Comparison of ENCODE assay signal across 10 mouse cellular contexts in the genomic region with DNA sequence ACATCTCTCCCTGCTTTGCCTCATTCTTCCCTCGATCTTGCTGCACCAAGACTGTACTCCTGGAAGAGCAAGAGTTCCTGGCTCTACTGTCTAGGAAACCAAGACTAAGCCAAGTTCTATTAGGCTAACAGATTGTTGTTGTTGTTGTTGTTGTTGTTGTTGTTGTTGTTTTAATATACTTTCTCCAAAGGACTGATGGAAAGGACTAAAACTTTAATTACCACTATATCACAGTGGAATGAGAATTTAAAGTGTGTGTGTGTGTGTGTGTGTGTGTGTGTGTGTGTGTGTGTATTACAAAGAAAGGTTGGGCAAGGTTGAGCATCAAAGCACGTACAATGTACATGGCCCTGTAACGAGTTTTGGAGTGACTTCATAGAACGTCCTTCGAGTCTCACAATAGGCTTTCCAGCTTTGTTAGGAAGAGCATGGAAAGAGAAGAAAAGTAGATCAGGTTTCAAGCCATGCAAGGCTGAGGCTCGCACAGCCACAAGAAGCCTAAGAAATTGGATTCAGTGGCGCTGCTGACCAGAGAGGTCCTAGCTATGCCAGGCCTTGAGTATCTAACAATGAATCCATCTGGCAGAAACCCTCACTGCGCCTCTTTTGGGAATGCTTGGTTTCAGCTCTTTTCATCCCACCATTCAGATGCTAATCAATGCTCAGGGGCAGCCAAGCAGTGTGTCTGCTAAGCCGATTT. TPM values are rescaled to one million over a fixed set of nuclear protein-coding genes. Genes with fewer than 3 reads are reported as not detected.
DNase-seq lines count a peak whose midpoint lies in the region; ATAC-seq and TF ChIP-seq lines count a peak whose summit lies in the region.
"Had no signal": no experiment of that assay in that cellular context is flagged by ENCODE, and none has a peak within 500 bp of the region (broad histone marks: within the 10 kb centered on the region; RNA-seq: fewer than 3 reads in every experiment).

No protein-coding gene starts in this region.

- TF ChIP-seq POLR2A in olfactory bulb, adult 2 months (IDR thresholded peaks at IDR 0.05; ENCODE audit: insufficient read depth, low read depth, low read length): no peak

- peak; percentile 79 for ATAC-seq in frontal cortex, adult (ENCODE audit: low TSS enrichment)
- ATAC-seq in liver, embryonic 12.5 days: no peak
- ATAC-seq in heart, embryonic 11.5 days (replicated peaks; ENCODE audit: insufficient number of reproducible peaks, low FRiP score, low TSS enrichment): no peak

- no peak for DNase-seq in frontal cortex, postnatal 25 days (ENCODE audit: low spot score in 2 of 2)
- DNase-seq in forebrain, embryonic 10.5 days (ENCODE audit: extremely low spot score, low spot score): peak; percentile 78
- peak; percentile 72 for DNase-seq in layer of hippocampus, adult 9-11 months
- DNase-seq in thymus, postnatal 0 days (ENCODE audit: low spot score): no peak
- DNase-seq: B cell, adult 2 months had no signal

- H3K4me3 ChIP-seq in forebrain, embryonic 10.5 days: peak overlapping the region; percentile 37
- H3K4me3 ChIP-seq in olfactory bulb, adult 2 months (ENCODE audit: insufficient read depth, low read depth, low read length): no peak overlapping the region
- H3K4me3 ChIP-seq in liver, embryonic 12.5 days: no peak overlapping the region
- H3K4me3 ChIP-seq in heart, embryonic 11.5 days (ENCODE audit: low read depth, low read length): no peak overlapping the region
- H3K4me3 ChIP-seq: heart, embryonic 12.5 days had no signal

- peaks cover 78% of the 10 kb centered on the region for H3K4me1 ChIP-seq in forebrain, embryonic 10.5 days
- H3K4me1 ChIP-seq in olfactory bulb, adult 2 months (ENCODE audit: control insufficient read depth, insufficient read depth, low read length): peaks cover 4% of the 10 kb centered on the region
- H3K4me1 ChIP-seq in liver, embryonic 12.5 days: no peaks in the 10 kb centered on the region
- H3K4me1 ChIP-seq in heart, embryonic 11.5 days (ENCODE audit: control insufficient read depth, insufficient read depth, low read length): no peaks in the 10 kb centered on the region

- H3K4me2 ChIP-seq in liver, embryonic 12.5 days: no peak overlapping the region
- no peak overlapping the region for H3K4me2 ChIP-seq in heart, embryonic 11.5 days
- H3K4me2 ChIP-seq: heart, embryonic 12.5 days had no signal

- peaks cover 26% of the 10 kb centered on the region for H3K36me3 ChIP-seq in forebrain, embryonic 10.5 days (replicated peaks)
- H3K36me3 ChIP-seq in liver, embryonic 12.5 days: no peaks in the 10 kb centered on the region
- no peaks in the 10 kb centered on the region for H3K36me3 ChIP-seq in heart, embryonic 11.5 days (ENCODE audit: control insufficient read depth, insufficient read depth, low read length)
- H3K36me3 ChIP-seq: heart, embryonic 12.5 days had no signal

- H3K27me3 ChIP-seq in forebrain, embryonic 10.5 days (ENCODE audit: poor library complexity, severe bottlenecking): no peaks in the 10 kb centered on the region
- H3K27me3 ChIP-seq in liver, embryonic 12.5 days (replicated peaks): no peaks in the 10 kb centered on the region
- no peaks in the 10 kb centered on the region for H3K27me3 ChIP-seq in heart, embryonic 11.5 days (ENCODE audit: control insufficient read depth, insufficient read depth, low read length)
- H3K27me3 ChIP-seq: heart, embryonic 12.5 days had no signal

- 13% methylated on average over 9 of the region's 9 CpGs for WGBS in forebrain, embryonic 10.5 days
- WGBS in olfactory bulb, adult 2 months: 67% methylated on average over 9 of the region's 9 CpGs
- WGBS in liver, embryonic 12.5 days (ENCODE audit: insufficient replicate concordance): 66% methylated on average over 9 of the region's 9 CpGs
- WGBS in heart, embryonic 11.5 days (ENCODE audit: insufficient replicate concordance): 67% methylated on average over 9 of the region's 9 CpGs

- H3K9ac ChIP-seq in liver, embryonic 12.5 days: no peak overlapping the region
- no peak overlapping the region for H3K9ac ChIP-seq in heart, embryonic 11.5 days (ENCODE audit: low read depth, low read length)
- H3K9ac ChIP-seq: heart, embryonic 12.5 days had no signal

- peak overlapping the region; percentile 93 for H3K27ac ChIP-seq in forebrain, embryonic 10.5 days
- H3K27ac ChIP-seq in olfactory bulb, adult 2 months (ENCODE audit: insufficient read depth, low read depth, low read length): peak overlapping the region; percentile 46; the same call in 1 of the 2 replicates
- H3K27ac ChIP-seq in liver, embryonic 12.5 days: no peak overlapping the region
- no peak overlapping the region for H3K27ac ChIP-seq in heart, embryonic 11.5 days (ENCODE audit: low read depth, low read length)

- H3K9me3 ChIP-seq in forebrain, embryonic 10.5 days: 0 out of 2 replicates have a peak, but pooled peaks cover 10% of the 10 kb centered on the region
- no peaks in the 10 kb centered on the region for H3K9me3 ChIP-seq in liver, embryonic 12.5 days (replicated peaks)
- H3K9me3 ChIP-seq in heart, embryonic 11.5 days (replicated peaks; ENCODE audit: control insufficient read depth, low read length): no peaks in the 10 kb centered on the region

- no peak for TF ChIP-seq CTCF in olfactory bulb, adult 2 months (IDR thresholded peaks at IDR 0.05; ENCODE audit: insufficient read depth, low read depth, low read length)

RNA-seq across cellular contexts. Expression of gene Kif21a, which starts 31.4 kb away (rescaled TPM):
- 26.7 and 26.8 TPM in 2 replicates for polyA plus RNA-seq in forebrain, embryonic 10.5 days (2016; fragmentation: Nextera tagmentation; extraction: Ambion mirVana)
- polyA plus RNA-seq in olfactory bulb, adult 2 months (2012; ENCODE audit: insufficient read depth, insufficient read length, low replicate concordance, missing spikeins): not detected in 2 replicates
- polyA plus RNA-seq in thymus, postnatal 0 days (2015; fragmentation: Nextera tagmentation; extraction: Ambion mirVana): 2.8 and 3.1 TPM in 2 replicates
- polyA plus RNA-seq in liver, embryonic 12.5 days (2016; fragmentation: Nextera tagmentation; extraction: Ambion mirVana): 1.9 and 2.0 TPM in 2 replicates
- 6.5 TPM in 2 replicates for polyA plus RNA-seq in heart, embryonic 11.5 days (2014; fragmentation: Nextera tagmentation; extraction: Ambion mirVana)

Comparison
In these comparisons a context has a peak if more than half of its experiments do, and no peak if none do; other contexts are left out.
1. DNase-seq: peak in forebrain, embryonic 10.5 days (single experiment) and layer of hippocampus, adult 9-11 months (single experiment); none in frontal cortex, postnatal 25 days (0 of 2) and thymus, postnatal 0 days (single experiment).
2. H3K27ac ChIP-seq: peak in forebrain, embryonic 10.5 days (single experiment) and olfactory bulb, adult 2 months (single experiment); none in liver, embryonic 12.5 days (single experiment) and heart, embryonic 11.5 days (single experiment).